Mouse (Mus musculus): ENCODE results near the gene Gm49425.

GRCm38 (mm10) chr15:101553169-101553568, 36.1 kb upstream of the Gm49425 start:
- TF ChIP-seq CTCF (IDR thresholded peaks at IDR 0.05; ENCODE audit: low read depth): no peak
- TF ChIP-seq EP300 (IDR thresholded peaks at IDR 0.05; ENCODE audit: low read depth): no peak

Data from liver, embryonic 14.5 days (tissue).